Mouse (Mus musculus): ENCODE measurements at regions not wholly inside any gene's neighbourhood (a gene's known extent, or its start where the extent isn't known, plus 50 kb on each side); places are given as distances from the start of the nearest gene placed in this dataset.

DNA sequence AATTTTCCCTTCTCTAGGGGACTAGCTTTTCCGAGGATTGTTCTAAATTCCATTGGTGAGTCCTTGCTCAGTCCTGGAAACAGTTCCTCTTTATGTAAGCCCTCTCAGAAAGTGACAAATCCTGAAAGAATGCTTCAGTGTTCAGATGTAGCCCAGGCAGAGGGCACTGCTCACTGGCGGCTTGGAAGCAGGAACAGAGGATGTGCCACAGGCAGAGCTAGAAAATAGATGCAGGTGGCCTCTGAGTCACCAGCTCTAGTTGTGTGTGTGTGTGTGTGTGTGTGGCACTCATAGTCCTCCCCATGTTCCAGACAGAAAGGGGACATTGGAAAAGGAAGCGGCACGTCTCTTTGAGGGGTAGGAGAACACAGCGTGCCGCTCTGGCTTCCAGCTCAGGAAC is 52.5 kb upstream of the Ampd3 start:
- no peak for DNase-seq (ENCODE audit: low read depth)

DNA sequence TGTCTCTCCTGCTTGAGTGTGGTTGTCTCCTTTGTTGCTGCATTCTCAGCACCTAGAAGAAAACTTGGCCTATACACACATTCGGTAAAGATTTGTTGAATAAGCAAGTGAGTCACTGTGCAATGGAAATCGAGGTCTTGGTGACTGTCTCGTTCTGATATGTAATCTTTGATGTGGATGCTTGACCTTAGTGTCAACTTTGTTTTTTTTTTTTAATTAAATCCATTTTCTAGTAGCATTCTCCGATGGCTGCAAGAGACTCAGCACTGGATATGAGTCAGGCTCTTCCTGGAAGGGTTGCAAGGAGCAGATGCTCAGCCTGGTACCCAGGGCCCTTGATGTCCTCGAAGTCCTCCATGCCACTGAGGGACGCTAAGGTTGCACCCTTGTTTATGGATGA is 50.9 kb upstream of the Ampd3 start:
- no peak for DNase-seq (ENCODE audit: low read depth)
